Mouse (Mus musculus): ENCODE measurements around the gene Fam92b.

Fam92b gene

GRCm38 (mm10) chr8:120152636-120153035 lies 24.6 kb downstream of the Fam92b start:
- no peak for DNase-seq (ENCODE audit: low read depth)

- DNase-seq (ENCODE audit: low read depth), result no peak
Measured at GRCm38 (mm10) chr8:120151151-120151550, 26.1 kb downstream of the Fam92b start.

GRCm38 (mm10) chr8:120150028-120150427 lies 27.2 kb downstream of the Fam92b start:
- no peak for DNase-seq (ENCODE audit: low read depth)

- DNase-seq (ENCODE audit: low read depth), result no peak
Measured at GRCm38 (mm10) chr8:120146051-120146450, 31.2 kb downstream of the Fam92b start.

GRCm38 (mm10) chr8:120144652-120145301 lies 32.5 kb downstream of the Fam92b start:
- no peak for DNase-seq (ENCODE audit: low read depth)

- no peak for DNase-seq (ENCODE audit: low read depth)
Measured at GRCm38 (mm10) chr8:120143911-120144651, 33.2 kb downstream of the Fam92b start.

GRCm38 (mm10) chr8:120140769-120141168 lies 36.5 kb downstream of the Fam92b start:
- peak; percentile 39 for DNase-seq (ENCODE audit: low read depth)

- DNase-seq (ENCODE audit: low read depth), result no peak
Measured at GRCm38 (mm10) chr8:120138958-120139357, 38.3 kb downstream of the Fam92b start.

- no peak for DNase-seq (ENCODE audit: low read depth)
Measured at GRCm38 (mm10) chr8:120136618-120137017, 40.6 kb downstream of the Fam92b start.

- DNase-seq (ENCODE audit: low read depth), result no peak
Measured at GRCm38 (mm10) chr8:120135687-120136086, 41.6 kb downstream of the Fam92b start.

GRCm38 (mm10) chr8:120133169-120133568 lies 44.1 kb downstream of the Fam92b start:
- no peak for DNase-seq (ENCODE audit: low read depth)

- no peak for DNase-seq (ENCODE audit: low read depth)
Measured at GRCm38 (mm10) chr8:120131158-120131557, 46.1 kb downstream of the Fam92b start.

- DNase-seq (ENCODE audit: low read depth), result no peak
Measured at GRCm38 (mm10) chr8:120129547-120129946, 47.7 kb downstream of the Fam92b start.

- peak; percentile 23 for DNase-seq (ENCODE audit: low read depth)
Measured at GRCm38 (mm10) chr8:120126357-120127161, 50.7 kb downstream of the Fam92b start.

- no peak for DNase-seq (ENCODE audit: low read depth)
Measured at GRCm38 (mm10) chr8:120124836-120125389, 52.4 kb downstream of the Fam92b start.

GRCm38 (mm10) chr8:120124261-120124660 lies 53.0 kb downstream of the Fam92b start:
- no peak for DNase-seq (ENCODE audit: low read depth)

GRCm38 (mm10) chr8:120120951-120121350 lies 56.3 kb downstream of the Fam92b start:
- peak; percentile 75 for DNase-seq (ENCODE audit: low read depth)

GRCm38 (mm10) chr8:120119931-120120330 lies 57.3 kb downstream of the Fam92b start:
- no peak for DNase-seq (ENCODE audit: low read depth)

GRCm38 (mm10) chr8:120119429-120119828 lies 57.8 kb downstream of the Fam92b start:
- no peak for DNase-seq (ENCODE audit: low read depth)

- DNase-seq (ENCODE audit: low read depth), result no peak
Measured at GRCm38 (mm10) chr8:120118847-120119246, 58.4 kb downstream of the Fam92b start.

- no peak for DNase-seq (ENCODE audit: low read depth)
Measured at GRCm38 (mm10) chr8:120118162-120118561, 59.1 kb downstream of the Fam92b start.

GRCm38 (mm10) chr8:120116600-120116999 lies 60.7 kb downstream of the Fam92b start:
- no peak for DNase-seq (ENCODE audit: low read depth)
